Mouse (Mus musculus) thymus, postnatal 10 days (tissue): ENCODE results near the gene Guca1a.
"Not testable (repeated sequence)": the region's sequence is repeated elsewhere in the genome, so short reads cannot be mapped to it uniquely, and the experiment has no call there.

Source experiments
- DNase-seq, 2 experiments: peaks; one replicate each; pipeline ENCODE4 v3.0.0; 2021; ENCODE audit warnings: low spot score in 2 of 2

Guca1a gene

GRCm38 (mm10) chr17:47400451-47400850 lies at the start of gene Guca1a:
Gene Guca1a (minus strand): TSS chr17:47400584.
- DNase-seq = no peak

GRCm38 (mm10) chr17:47449432-47449831 lies 49.0 kb upstream of the Guca1a start:
- no peak for DNase-seq

GRCm38 (mm10) chr17:47448523-47449372 lies 48.4 kb upstream of the Guca1a start:
- no peak for DNase-seq

GRCm38 (mm10) chr17:47446561-47446960 lies 46.2 kb upstream of the Guca1a start:
- no peak for DNase-seq

GRCm38 (mm10) chr17:47446025-47446424 lies 45.6 kb upstream of the Guca1a start:
- DNase-seq = no peak

DNA sequence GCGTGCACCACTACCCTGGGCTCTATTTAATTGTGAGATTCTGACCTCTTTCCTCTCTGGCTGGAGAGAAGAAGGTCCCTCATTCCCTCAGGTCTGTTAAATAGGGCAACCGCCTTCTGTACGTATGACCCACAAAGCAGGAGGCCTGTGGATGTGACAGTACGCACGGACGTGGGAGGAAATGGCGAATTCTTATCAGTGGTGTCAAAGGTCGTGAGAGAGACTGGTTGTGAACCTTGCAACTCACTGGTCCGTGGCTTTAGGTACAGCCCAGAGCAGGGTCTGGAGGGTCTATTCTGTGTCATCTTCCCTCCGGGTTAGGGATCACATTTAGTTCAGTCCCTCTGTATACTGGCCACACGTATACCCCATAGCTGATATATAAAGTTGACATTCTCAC lies 45.1 kb upstream of the Guca1a start:
- DNase-seq = no peak

- no peak for DNase-seq
Observed at GRCm38 (mm10) chr17:47444113-47444512, 43.7 kb upstream of the Guca1a start.

DNA sequence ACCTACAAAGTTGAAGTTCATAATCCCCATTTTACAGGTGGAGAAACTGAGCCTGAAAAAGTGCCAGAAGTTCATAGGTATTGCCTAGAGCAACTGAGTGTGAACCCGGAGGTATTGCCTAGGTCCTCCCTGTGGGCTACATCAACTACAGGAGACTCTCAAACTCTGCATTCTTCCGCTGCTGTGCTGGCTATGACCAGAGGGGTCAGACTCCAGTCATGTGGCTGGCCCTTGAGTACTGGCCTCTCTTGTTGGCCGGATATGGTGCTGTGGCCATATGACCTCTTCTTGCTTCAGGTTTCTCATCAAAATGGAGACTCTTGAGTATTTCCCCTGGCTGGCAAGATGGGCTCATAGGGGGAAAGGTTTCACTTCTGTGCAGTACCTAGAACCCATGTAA lies 41.9 kb upstream of the Guca1a start:
- no peak for DNase-seq

- DNase-seq = no peak
Observed at GRCm38 (mm10) chr17:47441296-47442051, 41.1 kb upstream of the Guca1a start.

DNA sequence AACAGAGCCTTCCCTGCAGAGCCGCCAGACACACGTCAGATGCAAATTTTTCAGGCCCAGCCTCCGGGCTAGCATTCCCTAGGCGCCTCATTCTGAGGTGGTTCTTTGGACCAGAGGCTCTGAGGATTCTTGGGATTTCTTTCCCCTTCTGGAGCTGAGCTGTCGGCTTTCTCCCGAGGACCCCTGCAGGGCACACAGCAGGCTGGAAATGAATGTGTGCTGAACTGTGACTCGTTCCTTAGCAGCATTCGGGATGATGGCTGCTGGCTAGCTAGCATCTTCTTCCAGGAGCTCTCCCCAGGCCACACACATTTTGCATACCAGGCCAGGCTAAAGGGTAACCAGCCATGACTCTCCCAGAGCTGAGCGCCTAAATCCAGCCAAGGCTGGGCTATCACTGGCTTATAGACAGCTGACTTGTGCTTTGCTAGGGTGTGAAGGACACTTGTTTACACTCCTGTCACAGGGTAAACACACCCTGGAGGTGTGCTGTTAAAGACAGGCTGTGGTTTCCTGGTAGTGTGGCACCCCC lies 40.0 kb upstream of the Guca1a start:
- DNase-seq = no peak

DNA sequence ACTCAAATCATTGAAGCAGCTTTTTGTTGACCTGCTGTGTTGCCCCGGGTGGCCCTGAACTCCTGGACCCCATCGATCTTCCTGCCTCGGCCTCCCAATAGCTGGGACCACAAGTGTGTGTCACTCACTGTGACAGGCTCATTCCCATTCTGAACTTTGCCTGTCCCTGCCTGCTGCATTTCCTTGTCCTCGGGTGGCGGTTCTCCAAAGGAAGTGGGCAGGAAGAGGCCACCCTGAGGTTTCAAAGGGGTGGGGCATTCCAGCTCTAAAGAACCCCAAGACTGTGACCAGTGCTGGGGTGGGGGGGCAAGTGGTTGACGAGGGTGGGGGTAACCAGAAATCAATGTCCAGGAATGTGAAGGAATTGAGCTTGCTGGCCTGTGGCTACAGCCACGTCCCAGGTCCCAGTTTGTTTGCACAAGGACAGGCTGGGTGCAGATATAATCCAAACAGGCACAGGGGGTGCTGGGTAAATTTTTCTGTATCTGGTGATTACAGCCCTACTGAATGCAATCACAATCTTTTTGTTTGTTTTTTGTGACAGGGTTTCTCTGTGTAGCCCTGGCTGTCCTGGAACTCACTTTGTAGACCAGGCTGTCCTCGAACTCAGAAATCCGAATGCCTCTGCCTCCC lies 39.1 kb upstream of the Guca1a start:
- no peak for DNase-seq

DNA sequence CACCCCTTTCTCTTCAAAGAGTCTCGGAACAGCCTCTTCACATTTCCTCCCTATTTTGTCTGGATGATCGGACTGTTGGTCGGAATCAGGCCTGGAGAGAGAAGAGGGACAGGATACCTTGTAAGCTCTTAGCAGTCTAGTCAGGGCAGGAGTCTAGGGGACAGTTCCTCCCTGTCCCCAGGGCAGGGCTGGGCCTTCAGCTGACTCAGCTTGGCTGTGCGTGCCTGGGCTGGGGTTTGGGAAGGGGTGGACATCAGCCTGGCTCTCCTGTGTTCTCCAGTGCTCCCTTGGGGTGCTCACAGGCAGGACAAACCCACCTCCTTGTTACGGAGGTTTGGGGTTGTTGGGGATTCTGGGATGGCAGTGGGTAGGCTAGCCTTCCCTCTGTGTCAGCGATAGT lies 38.2 kb upstream of the Guca1a start:
- DNase-seq = no peak

GRCm38 (mm10) chr17:47436907-47437547 lies 36.6 kb upstream of the Guca1a start, which contains the start of gene 1700001C19Rik:
Gene 1700001C19Rik (minus strand): TSS chr17:47437376.
- DNase-seq = peak in 1 of 2 experiments; percentile 14

GRCm38 (mm10) chr17:47436156-47436906 lies 35.9 kb upstream of the Guca1a start, which contains the start of gene AI661453:
Gene AI661453 (plus strand): TSS chr17:47436615.
- peak in 1 of 2 experiments; percentile 9 for DNase-seq

DNA sequence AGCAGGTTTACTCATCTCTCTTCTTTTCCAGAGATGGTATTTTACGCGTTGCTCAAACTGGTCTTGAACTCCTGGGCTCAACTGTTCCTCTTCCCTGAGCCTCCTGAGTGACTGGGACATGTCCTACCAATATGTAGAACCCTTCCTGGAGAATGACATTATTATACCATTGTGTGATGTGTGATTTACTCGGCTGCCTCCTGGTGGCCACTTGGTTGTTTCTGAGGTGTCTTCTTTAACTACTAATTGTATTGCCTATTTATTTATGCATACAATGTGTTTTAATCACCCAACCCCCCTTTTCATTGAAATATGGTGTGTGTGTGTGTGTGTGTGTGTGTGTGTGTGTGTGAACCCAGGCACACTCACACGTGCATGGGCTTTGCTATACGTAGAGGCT lies 30.4 kb upstream of the Guca1a start:
- DNase-seq = no peak

DNA sequence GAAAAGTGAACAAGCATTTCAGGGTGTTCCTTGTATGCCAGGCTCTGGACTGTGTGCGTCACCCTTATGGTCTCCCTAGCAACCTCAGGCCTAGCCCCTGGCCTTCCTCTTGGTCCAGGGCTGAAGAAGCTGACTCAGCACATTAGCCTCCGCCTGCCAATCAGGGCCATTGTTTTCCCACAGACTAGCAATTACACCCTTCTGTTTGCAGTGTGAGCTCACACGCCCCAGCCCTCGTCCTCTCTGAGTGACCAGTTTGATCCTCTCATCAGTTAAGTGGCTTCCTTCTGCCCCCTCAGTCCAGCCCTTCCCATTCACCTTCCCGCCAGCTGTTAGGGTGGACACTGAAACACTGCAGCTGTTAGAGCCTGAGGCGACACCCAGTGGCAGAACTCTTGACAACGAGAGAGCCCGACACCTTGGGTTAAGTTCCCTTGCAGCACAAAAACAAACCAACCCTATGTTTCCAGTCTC lies 28.5 kb upstream of the Guca1a start:
- no peak for DNase-seq

DNA sequence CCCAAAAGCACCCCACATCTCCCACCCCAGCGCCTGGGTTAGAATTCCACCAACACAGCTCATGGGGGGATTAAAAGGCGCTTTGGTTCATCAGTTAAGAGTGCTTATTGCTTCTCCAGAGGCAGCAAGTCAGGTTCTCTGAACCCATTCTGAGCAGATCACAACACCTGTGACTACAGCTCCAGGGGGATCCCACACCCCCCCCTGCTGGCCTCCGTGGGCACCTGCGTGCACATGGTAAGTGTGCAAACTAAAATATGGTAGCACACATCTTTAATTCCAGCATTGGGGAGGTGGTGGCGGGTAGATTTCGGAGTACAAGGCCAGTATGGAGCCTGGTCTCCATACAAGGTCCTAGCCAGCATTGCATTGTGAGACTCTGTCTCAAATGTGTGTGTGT lies 26.9 kb upstream of the Guca1a start:
- DNase-seq = peak in 1 of 2 experiments; percentile 41

DNA sequence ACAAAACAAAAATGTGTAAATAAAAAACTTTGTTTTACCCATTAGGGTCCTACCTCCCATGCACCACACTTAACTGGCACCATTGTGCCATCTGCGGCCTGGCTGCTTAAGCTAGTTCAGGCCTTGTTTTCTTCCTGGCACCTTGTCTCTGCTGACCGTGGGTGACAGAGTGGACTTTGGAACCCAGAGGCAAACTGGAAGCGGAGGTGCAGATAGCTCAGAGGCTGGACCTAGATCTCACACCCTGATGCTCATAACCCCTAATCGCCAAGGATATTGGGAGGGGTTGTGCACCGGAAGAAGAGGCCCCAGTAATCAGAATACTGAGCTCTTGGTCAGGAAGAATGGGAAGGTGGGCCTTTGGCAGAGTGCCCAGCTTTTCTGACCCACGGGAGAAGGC lies 23.8 kb upstream of the Guca1a start:
- no peak for DNase-seq

GRCm38 (mm10) chr17:47422616-47423015 lies 22.2 kb upstream of the Guca1a start:
- DNase-seq = not testable (repeated sequence)

- no peak for DNase-seq
Observed at GRCm38 (mm10) chr17:47421566-47421965, 21.2 kb upstream of the Guca1a start.

DNA sequence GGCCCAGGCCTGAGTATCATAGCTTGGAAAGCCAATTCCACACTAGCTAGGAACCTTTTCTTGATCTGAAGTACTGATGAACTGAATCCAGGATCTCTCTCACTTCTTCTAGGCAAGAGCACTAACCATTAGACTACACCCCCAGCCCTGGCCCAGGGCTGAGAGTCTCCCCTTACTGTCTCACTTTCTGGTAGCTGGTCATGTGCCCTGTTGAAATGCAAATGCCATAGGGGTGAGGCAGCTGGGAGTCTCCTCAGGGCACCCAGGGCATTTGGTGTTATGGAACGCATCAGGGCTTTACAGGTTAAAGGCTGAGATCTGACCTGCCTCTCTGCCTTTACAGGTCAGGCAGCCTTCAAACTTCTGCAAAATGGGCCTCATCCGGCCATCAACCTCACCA lies 19.8 kb upstream of the Guca1a start:
- no peak for DNase-seq
